In genomic region chr17:66438137-66438536, GRCm38 (mm10) we compare ENCODE assay signal across 23 mouse cellular contexts. TPM values are rescaled to one million over a fixed set of nuclear protein-coding genes. Genes with fewer than 3 reads are reported as not detected.
DNase-seq lines count a peak whose midpoint lies in the region; ATAC-seq and TF ChIP-seq lines count a peak whose summit lies in the region.
"Had no signal": no experiment of that assay in that cellular context is flagged by ENCODE, and none has a peak within 500 bp of the region (broad histone marks: within the 10 kb centered on the region; RNA-seq: fewer than 3 reads in every experiment).

No protein-coding gene starts in this region.

- H3K27me3 ChIP-seq in forebrain, embryonic 10.5 days (ENCODE audit: poor library complexity, severe bottlenecking) = no peaks in the 10 kb centered on the region
- no peaks in the 10 kb centered on the region for H3K27me3 ChIP-seq in forebrain, postnatal 0 days (ENCODE audit: insufficient read depth, low read length)
- no peaks in the 10 kb centered on the region for H3K27me3 ChIP-seq in hindbrain, embryonic 13.5 days
- no peaks in the 10 kb centered on the region for H3K27me3 ChIP-seq in hindbrain, embryonic 11.5 days (ENCODE audit: control insufficient read depth, insufficient read depth, low read length)
- H3K27me3 ChIP-seq in E14TG2a.4 (ENCODE audit: insufficient read depth, low read length) = no peaks in the 10 kb centered on the region
- H3K27me3 ChIP-seq in kidney, embryonic 16.5 days (ENCODE audit: insufficient read depth, low read length) = no peaks in the 10 kb centered on the region
- H3K27me3 ChIP-seq: embryonic facial prominence, embryonic 15.5 days; neural tube, embryonic 13.5 days had no signal

- ATAC-seq in forebrain, postnatal 0 days = no peak
- no peak for ATAC-seq in hindbrain, embryonic 13.5 days (ENCODE audit: low FRiP score)
- ATAC-seq in hindbrain, embryonic 11.5 days (ENCODE audit: low FRiP score) = no peak
- ATAC-seq in kidney, embryonic 16.5 days (ENCODE audit: low FRiP score, low TSS enrichment) = no peak
- ATAC-seq: liver, postnatal 0 days had no signal

- 76% methylated on average over 12 of the region's 12 CpGs for WGBS in forebrain, embryonic 10.5 days
- 74% methylated on average over 12 of the region's 12 CpGs for WGBS in forebrain, postnatal 0 days
- 85% methylated on average over 12 of the region's 12 CpGs for WGBS in hindbrain, embryonic 13.5 days
- WGBS in hindbrain, embryonic 11.5 days = 91% methylated on average over 12 of the region's 12 CpGs
- 77% methylated on average over 12 of the region's 12 CpGs for WGBS in kidney, embryonic 16.5 days

- H3K4me1 ChIP-seq in forebrain, embryonic 10.5 days = peaks cover 78% of the 10 kb centered on the region
- H3K4me1 ChIP-seq in forebrain, postnatal 0 days (ENCODE audit: insufficient read depth) = 0 out of 2 replicates have a peak, but pooled peaks cover 3% of the 10 kb centered on the region
- peaks cover 81% of the 10 kb centered on the region for H3K4me1 ChIP-seq in hindbrain, embryonic 13.5 days (replicated peaks)
- H3K4me1 ChIP-seq in hindbrain, embryonic 11.5 days (replicated peaks; ENCODE audit: control insufficient read depth, insufficient read depth, low read length) = peaks cover 4% of the 10 kb centered on the region; the same call in 1 of the 2 replicates
- peaks cover 89% of the 10 kb centered on the region for H3K4me1 ChIP-seq in E14TG2a.4 (replicated peaks; ENCODE audit: low read depth, low read length)
- 0 out of 2 replicates have a peak, but pooled peaks cover 17% of the 10 kb centered on the region for H3K4me1 ChIP-seq in kidney, embryonic 16.5 days (ENCODE audit: insufficient read depth, low read length)

- no peaks in the 10 kb centered on the region for H3K9me3 ChIP-seq in forebrain, embryonic 10.5 days
- no peaks in the 10 kb centered on the region for H3K9me3 ChIP-seq in forebrain, postnatal 0 days (ENCODE audit: low read length)
- H3K9me3 ChIP-seq in hindbrain, embryonic 13.5 days = no peaks in the 10 kb centered on the region
- H3K9me3 ChIP-seq in hindbrain, embryonic 11.5 days (ENCODE audit: control insufficient read depth, low read length) = no peaks in the 10 kb centered on the region
- no peaks in the 10 kb centered on the region for H3K9me3 ChIP-seq in E14TG2a.4 (ENCODE audit: low read length)
- H3K9me3 ChIP-seq in kidney, embryonic 16.5 days (ENCODE audit: low read length) = no peaks in the 10 kb centered on the region
- H3K9me3 ChIP-seq: embryonic facial prominence, embryonic 15.5 days; neural tube, embryonic 13.5 days had no signal

- TF ChIP-seq CTCF in forebrain, postnatal 0 days (IDR thresholded peaks at IDR 0.05; ENCODE audit: low read depth) = no peak
- no peak for TF ChIP-seq CTCF in E14TG2a.4 (conservative IDR thresholded peaks at IDR 0.05; ENCODE audit: low read length)

- H3K36me3 ChIP-seq in forebrain, embryonic 10.5 days (replicated peaks) = peaks cover 51% of the 10 kb centered on the region
- 0 out of 2 replicates have a peak, but pooled peaks cover 9% of the 10 kb centered on the region for H3K36me3 ChIP-seq in forebrain, postnatal 0 days (ENCODE audit: insufficient read depth)
- H3K36me3 ChIP-seq in hindbrain, embryonic 13.5 days = peaks cover 25% of the 10 kb centered on the region
- 0 out of 2 replicates have a peak, but pooled peaks cover 4% of the 10 kb centered on the region for H3K36me3 ChIP-seq in hindbrain, embryonic 11.5 days (ENCODE audit: control insufficient read depth, insufficient read depth, low read length)
- peaks cover 62% of the 10 kb centered on the region for H3K36me3 ChIP-seq in E14TG2a.4 (ENCODE audit: insufficient read depth, low read length)
- peaks cover 2% of the 10 kb centered on the region; the same call in 1 of the 2 replicates for H3K36me3 ChIP-seq in kidney, embryonic 16.5 days (ENCODE audit: insufficient read depth, low read length)
- H3K36me3 ChIP-seq: embryonic facial prominence, embryonic 15.5 days had no signal

- H3K4me2 ChIP-seq in forebrain, postnatal 0 days (ENCODE audit: low read depth) = no peak overlapping the region
- no peak overlapping the region for H3K4me2 ChIP-seq in hindbrain, embryonic 13.5 days
- no peak overlapping the region for H3K4me2 ChIP-seq in hindbrain, embryonic 11.5 days (replicated peaks; ENCODE audit: low read depth, low read length)
- no peak overlapping the region for H3K4me2 ChIP-seq in kidney, embryonic 16.5 days (replicated peaks; ENCODE audit: low read depth, low read length)
- H3K4me2 ChIP-seq: embryonic facial prominence, embryonic 15.5 days; heart, embryonic 11.5 days; neural tube, embryonic 13.5 days had no signal

- peak overlapping the region; percentile 20; the same call in 1 of the 2 replicates for H3K4me3 ChIP-seq in forebrain, embryonic 10.5 days
- H3K4me3 ChIP-seq in forebrain, postnatal 0 days (ENCODE audit: low read depth, low read length) = no peak overlapping the region
- no peak overlapping the region for H3K4me3 ChIP-seq in hindbrain, embryonic 13.5 days
- no peak overlapping the region for H3K4me3 ChIP-seq in hindbrain, embryonic 11.5 days (ENCODE audit: low read depth, low read length)
- peak overlapping the region; percentile 20 for H3K4me3 ChIP-seq in E14TG2a.4 (replicated peaks; ENCODE audit: low read length)
- no peak overlapping the region for H3K4me3 ChIP-seq in kidney, embryonic 16.5 days (ENCODE audit: low read length)
- H3K4me3 ChIP-seq: embryonic facial prominence, embryonic 15.5 days; gastrocnemius, adult 2 months; layer of hippocampus, adult 2 months; neural tube, embryonic 13.5 days had no signal

- DNase-seq in forebrain, embryonic 10.5 days (ENCODE audit: extremely low spot score, low spot score) = no peak
- DNase-seq in forebrain, postnatal 0 days = no peak
- DNase-seq in hindbrain, embryonic 11.5 days (ENCODE audit: low spot score) = no peak
- DNase-seq in cerebellum, adult 9-11 months = peak; percentile 72
- DNase-seq in layer of hippocampus, postnatal 25 days (ENCODE audit: extremely low spot score in 1 of 2, low spot score in 1 of 2) = no peak
- DNase-seq: B cell, adult 2 months; gastrocnemius, adult 2 months; heart, postnatal 10 days; kidney, adult 2 months; kidney, postnatal 14 days; left cerebral cortex, postnatal 4 days; liver, postnatal 0 days; lung, postnatal 10 days; spleen, adult 18-20 months; thymus, postnatal 36 days had no signal

- no peak overlapping the region for H3K9ac ChIP-seq in forebrain, postnatal 0 days
- H3K9ac ChIP-seq in hindbrain, embryonic 13.5 days = no peak overlapping the region
- no peak overlapping the region for H3K9ac ChIP-seq in hindbrain, embryonic 11.5 days (ENCODE audit: low read depth, low read length)
- no peak overlapping the region for H3K9ac ChIP-seq in kidney, embryonic 16.5 days (replicated peaks; ENCODE audit: low read length)
- H3K9ac ChIP-seq: embryonic facial prominence, embryonic 15.5 days; liver, postnatal 0 days; neural tube, embryonic 13.5 days had no signal

- peak overlapping the region; percentile 83 for H3K27ac ChIP-seq in forebrain, embryonic 10.5 days
- no peak overlapping the region for H3K27ac ChIP-seq in forebrain, postnatal 0 days (ENCODE audit: low read depth, low read length)
- peak overlapping the region; percentile 18; the same call in 1 of the 2 replicates for H3K27ac ChIP-seq in hindbrain, embryonic 13.5 days
- H3K27ac ChIP-seq in hindbrain, embryonic 11.5 days (ENCODE audit: low read depth, low read length) = no peak overlapping the region
- H3K27ac ChIP-seq in kidney, embryonic 16.5 days (ENCODE audit: low read length) = no peak overlapping the region
- H3K27ac ChIP-seq: embryonic facial prominence, embryonic 15.5 days; gastrocnemius, adult 2 months; layer of hippocampus, adult 2 months had no signal

RNA-seq across cellular contexts. Expression of gene Mtcl1, which starts 11.4 kb away (rescaled TPM):
- 25.5 and 28.4 TPM in 2 replicates for polyA plus RNA-seq in forebrain, embryonic 10.5 days (2016; fragmentation: Nextera tagmentation; extraction: Ambion mirVana)
- 21.4 and 25.7 TPM in 2 replicates for total RNA-seq in forebrain, postnatal 0 days (2014; rRNA removed)
- 6.7 and 8.5 TPM in 2 replicates for polyA plus RNA-seq in forebrain, postnatal 0 days (2015; fragmentation: Nextera tagmentation; extraction: Ambion mirVana)
- polyA plus RNA-seq in hindbrain, embryonic 13.5 days (2015; fragmentation: Nextera tagmentation; extraction: Ambion mirVana) = 50.9 TPM in 2 replicates
- 47.9 and 59.8 TPM in 2 replicates for polyA plus RNA-seq in hindbrain, embryonic 11.5 days (2014; fragmentation: Nextera tagmentation; extraction: Ambion mirVana)
- total RNA-seq in layer of hippocampus, postnatal 25 days (2021) = 10 to 100 TPM; 30.7 to 37.8 TPM
- polyA plus RNA-seq in kidney, embryonic 16.5 days (2015; fragmentation: Nextera tagmentation; extraction: Ambion mirVana) = 5.0 and 5.2 TPM in 2 replicates
- total RNA-seq: megakaryocyte, adult 5-6 weeks had no signal

Comparison
In these comparisons a context has a peak if more than half of its experiments do, and no peak if none do; other contexts are left out.
1. H3K27ac ChIP-seq: peak in forebrain, embryonic 10.5 days (single experiment) and hindbrain, embryonic 13.5 days (single experiment); none in forebrain, postnatal 0 days (single experiment), hindbrain, embryonic 11.5 days (single experiment) and kidney, embryonic 16.5 days (single experiment).
2. H3K4me3 ChIP-seq: peak in forebrain, embryonic 10.5 days (single experiment) and E14TG2a.4 (single experiment); none in forebrain, postnatal 0 days (single experiment), hindbrain, embryonic 13.5 days (single experiment), hindbrain, embryonic 11.5 days (single experiment) and kidney, embryonic 16.5 days (single experiment).